Mouse (Mus musculus) MEL (cell line): ENCODE results near the gene Gsg1l. TPM values are rescaled to one million over a fixed set of nuclear protein-coding genes. Genes with fewer than 3 reads are reported as not detected.

ENCODE experiments used
- DNase-seq: peaks from one replicate; pipeline ENCODE4 v3.0.0; 2011; ENCODE audit warnings: low read depth, low spot score
- H3K27ac ChIP-seq: 2 replicates; pipeline ENCODE4 v1.5.1; 2012; ENCODE audit warnings: low read depth, mild to moderate bottlenecking, control low read depth, low read length, moderate library complexity; ENCODE audit not compliant: control insufficient read depth
- H3K27me3 ChIP-seq, 2 experiments: fragments of 150-350 bp in 1 of 2; sonication (generic) in 1 of 2; 2 replicates each; pipeline ENCODE4 v1.6.1; 2012; ENCODE audit warnings: low read length in 2 of 2, mild to moderate bottlenecking in 2 of 2, improper control_type of control experiment in 1 of 2, moderate library complexity in 1 of 2; ENCODE audit not compliant: insufficient read depth in 2 of 2, control insufficient read depth in 1 of 2
- H3K36me3 ChIP-seq, 2 experiments: 2 replicates each; pipeline ENCODE4 v1.6.1; 2012 to 2014; ENCODE audit warnings: low read length in 2 of 2, improper control_type of control experiment in 1 of 2, inconsistent platforms in 1 of 2, mild to moderate bottlenecking in 1 of 2; ENCODE audit not compliant: insufficient read depth in 2 of 2, control insufficient read depth in 1 of 2
- H3K4me1 ChIP-seq, 2 experiments: fragments of 150-350 bp in 1 of 2; sonication (generic) in 1 of 2; 2 replicates each; pipeline ENCODE4 v1.6.1; 2012; ENCODE audit warnings: low read length in 2 of 2, improper control_type of control experiment in 1 of 2, mild to moderate bottlenecking in 1 of 2; ENCODE audit not compliant: insufficient read depth in 2 of 2, control insufficient read depth in 1 of 2
- H3K4me3 ChIP-seq, 2 experiments: fragments of 150-350 bp in 1 of 2; sonication (generic) in 1 of 2; 2 replicates each; pipeline ENCODE4 v1.5.1; 2012; ENCODE audit warnings: low read depth in 2 of 2, low read length in 2 of 2, mild to moderate bottlenecking in 2 of 2, moderate library complexity in 2 of 2, control low read depth in 1 of 2, improper control_type of control experiment in 1 of 2; ENCODE audit not compliant: control insufficient read depth in 1 of 2, insufficient read depth in 1 of 2
- H3K79me2 ChIP-seq: 2 replicates; pipeline ENCODE4 v1.6.1; 2012; ENCODE audit warnings: mild to moderate bottlenecking, low read length, moderate library complexity; ENCODE audit not compliant: control insufficient read depth, poor library complexity, insufficient read depth
- H3K9ac ChIP-seq: 2 replicates; pipeline ENCODE4 v1.6.1; 2012; ENCODE audit warnings: low read depth, mild to moderate bottlenecking, control low read depth, low read length, moderate library complexity; ENCODE audit not compliant: control insufficient read depth, poor library complexity, severe bottlenecking
- H3K9me3 ChIP-seq: fragments of 150-350 bp; sonication (generic); replicated peaks from 2 replicates; pipeline ENCODE4 v1.6.1; 2012; ENCODE audit warnings: mild to moderate bottlenecking, low read length, improper control_type of control experiment, moderate library complexity; ENCODE audit not compliant: insufficient read depth
- CHD1 ChIP-seq: IDR thresholded peaks from 2 replicates; pipeline ENCODE4 v1.6.1; 2012; ENCODE audit warnings: low read depth, mild to moderate bottlenecking, inconsistent platforms, low read length, improper control_type of control experiment
- CTCF ChIP-seq, 3 experiments: IDR thresholded peaks in 2 of 3; conservative IDR thresholded peaks in 1 of 3; 2 replicates each; pipeline ENCODE4 v1.5.1; 2011 to 2012; ENCODE audit warnings: low read length in 3 of 3, low read depth in 2 of 3, mild to moderate bottlenecking in 2 of 3, improper control_type of control experiment in 1 of 3, inconsistent platforms in 1 of 3, mixed read lengths in 1 of 3, moderate library complexity in 1 of 3; ENCODE audit not compliant: control insufficient read depth in 1 of 3, insufficient read depth in 1 of 3, poor library complexity in 1 of 3, severe bottlenecking in 1 of 3
- E2F4 ChIP-seq: IDR thresholded peaks from 2 replicates; pipeline ENCODE4 v1.6.1; 2011; ENCODE audit warnings: low read depth, low read length, improper control_type of control experiment, borderline replicate concordance
- ELF1 ChIP-seq: IDR thresholded peaks from 2 replicates; pipeline ENCODE4 v1.6.1; 2014; ENCODE audit warnings: low read depth, mild to moderate bottlenecking, inconsistent platforms, low read length, improper control_type of control experiment, moderate library complexity
- GABPA ChIP-seq: IDR thresholded peaks from 2 replicates; pipeline ENCODE4 v1.6.1; 2012; ENCODE audit warnings: low read depth, mild to moderate bottlenecking, inconsistent platforms, low read length, improper control_type of control experiment, moderate library complexity
- GATA1 ChIP-seq: IDR thresholded peaks from 2 replicates; pipeline ENCODE4 v1.6.1; 2011; ENCODE audit warnings: low read depth, low read length, improper control_type of control experiment
- HCFC1 ChIP-seq: IDR thresholded peaks from 2 replicates; pipeline ENCODE4 v1.6.1; 2012; ENCODE audit warnings: low read depth, mild to moderate bottlenecking, inconsistent platforms, low read length, improper control_type of control experiment, moderate library complexity
- MAFK ChIP-seq: IDR thresholded peaks from 2 replicates; pipeline ENCODE4 v1.6.1; 2011; ENCODE audit warnings: low read depth, mild to moderate bottlenecking, low read length, improper control_type of control experiment, borderline replicate concordance
- MAX ChIP-seq: IDR thresholded peaks from 2 replicates; pipeline ENCODE4 v1.6.1; 2011; ENCODE audit warnings: low read length, improper control_type of control experiment
- MEF2A ChIP-seq: IDR thresholded peaks from 2 replicates; pipeline ENCODE4 v1.6.1; 2014; ENCODE audit warnings: low read depth, mild to moderate bottlenecking, inconsistent platforms, low read length, improper control_type of control experiment; ENCODE audit not compliant: poor library complexity, insufficient replicate concordance, severe bottlenecking; ENCODE audit errors: extremely low read depth
- MYB ChIP-seq: IDR thresholded peaks from 2 replicates; pipeline ENCODE4 v1.6.1; 2011; ENCODE audit warnings: mild to moderate bottlenecking, low read depth, low read length, improper control_type of control experiment
- POLR2A ChIP-seq, 2 experiments: IDR thresholded peaks; 2 replicates each; pipeline ENCODE4 v1.6.1; 2011 to 2012; ENCODE audit warnings: low read length in 2 of 2, mild to moderate bottlenecking in 2 of 2, control low read depth in 1 of 2, improper control_type of control experiment in 1 of 2, low read depth in 1 of 2, moderate library complexity in 1 of 2; ENCODE audit not compliant: control insufficient read depth in 1 of 2, insufficient read depth in 1 of 2, poor library complexity in 1 of 2
- RAD21 ChIP-seq: IDR thresholded peaks from 2 replicates; pipeline ENCODE4 v1.6.1; 2011; ENCODE audit warnings: mild to moderate bottlenecking, low read depth, low read length, improper control_type of control experiment
- RCOR1 ChIP-seq: IDR thresholded peaks from 2 replicates; pipeline ENCODE4 v1.6.1; 2012; ENCODE audit warnings: low read depth, mild to moderate bottlenecking, inconsistent platforms, low read length, improper control_type of control experiment
- SIN3A ChIP-seq: IDR thresholded peaks from 2 replicates; pipeline ENCODE4 v1.6.1; 2012; ENCODE audit warnings: low read length, improper control_type of control experiment, inconsistent platforms
- SMC3 ChIP-seq: IDR thresholded peaks from 2 replicates; pipeline ENCODE4 v1.6.1; 2011; ENCODE audit warnings: low read depth, low read length, improper control_type of control experiment
- TBP ChIP-seq: IDR thresholded peaks from 2 replicates; pipeline ENCODE4 v1.8.0; 2011; ENCODE audit warnings: low read depth, low read length, improper control_type of control experiment
- USF1 ChIP-seq: IDR thresholded peaks from 2 replicates; pipeline ENCODE4 v1.6.1; 2014; ENCODE audit warnings: low read depth, mild to moderate bottlenecking, inconsistent platforms, low read length, improper control_type of control experiment, moderate library complexity
- ZC3H11A ChIP-seq: IDR thresholded peaks from 2 replicates; pipeline ENCODE4 v1.6.1; 2012; ENCODE audit warnings: low read depth, mild to moderate bottlenecking, inconsistent platforms, low read length, improper control_type of control experiment
- ZMIZ1 ChIP-seq: IDR thresholded peaks from 2 replicates; pipeline ENCODE4 v1.6.1; 2012; ENCODE audit warnings: low read depth, mild to moderate bottlenecking, inconsistent platforms, low read length, improper control_type of control experiment, moderate library complexity
- polyA plus RNA-seq, 2 experiments: library from polyadenylated mRNA; stranded (reverse) in 1 of 2; unstranded in 1 of 2; fragments of >175 nt in 1 of 2; fragments of >200 nt in 1 of 2; gene quantifications; 2 replicates each; pipeline versions ENCODE4 v1.2.1 to v1.2.4; 2012; ENCODE audit warnings: low replicate concordance in 2 of 2, low read depth in 1 of 2; ENCODE audit not compliant: insufficient read length in 2 of 2, insufficient read depth in 1 of 2, missing spikeins in 1 of 2
- total RNA-seq: library from RNA; depleted of rRNA; stranded (reverse); fragments of 300-350 nt; gene quantifications from 2 replicates; pipeline ENCODE4 v1.2.3, GENCODE M21; 2012

The Gsg1l gene
- total and polyA plus RNA-seq, 3 experiments, result not detected

- Histone ChIP-seq H3K4me1 (no peaks in the 10 kb centered on the region), H3K79me2 (no peaks in the 10 kb centered on the region), H3K4me3 (no peak overlapping the region), H3K36me3 (no peaks in the 10 kb centered on the region), H3K27ac (no peak overlapping the region), H3K9me3 (no peaks in the 10 kb centered on the region), H3K9ac (no peak overlapping the region), H3K27me3 (peaks cover 0 to 5% of the 10 kb centered on the region in 2 experiments; a peak in 2 of 4 replicates)
- DNase-seq, result no peak
- TF ChIP-seq GATA1 (no peak), SIN3A (no peak), ZMIZ1 (no peak), E2F4 (no peak), RCOR1 (no peak), TBP (no peak), MYB (no peak), MAFK (no peak), HCFC1 (no peak), GABPA (no peak)
Measured at GRCm38 (mm10) chr7:126027410-126027809, 54.8 kb downstream of the Gsg1l start.

- no peak for DNase-seq
- Histone ChIP-seq H3K27ac (no peak overlapping the region), H3K4me3 (no peak overlapping the region), H3K4me1 (peaks cover 0 to under 1% of the 10 kb centered on the region in 2 experiments; a peak in 1 of 4 replicates), H3K79me2 (no peaks in the 10 kb centered on the region), H3K9me3 (no peaks in the 10 kb centered on the region), H3K9ac (no peak overlapping the region), H3K27me3 (peaks cover 0 to 5% of the 10 kb centered on the region in 2 experiments; a peak in 2 of 4 replicates), H3K36me3 (no peaks in the 10 kb centered on the region)
- TF ChIP-seq POLR2A (IDR thresholded peaks at IDR 0.05; ENCODE audit: control insufficient read depth in 1 of 2, insufficient read depth in 1 of 2, low read depth in 1 of 2, low read length in 2 of 2, poor library complexity in 1 of 2), result no peak
- TF ChIP-seq USF1, result no peak
- TF ChIP-seq ELF1, result no peak
- no peak for TF ChIP-seq MEF2A
- TF ChIP-seq CHD1, result no peak
- TF ChIP-seq RAD21, result peak; percentile 41
- peak; percentile 66 for TF ChIP-seq SMC3
- no peak for TF ChIP-seq GABPA
- TF ChIP-seq ZC3H11A, result peak; percentile 20; the same call in 1 of the 2 replicates
- TF ChIP-seq MAX, result no peak
- TF ChIP-seq CTCF (IDR thresholded peaks at IDR 0.05 in 2 of 3, conservative IDR thresholded peaks at IDR 0.05 in 1 of 3; ENCODE audit: control insufficient read depth in 1 of 3, insufficient read depth in 1 of 3, low read depth in 2 of 3, low read length in 3 of 3, poor library complexity in 1 of 3, severe bottlenecking in 1 of 3), result peak; percentile 12 to 51 (median 29); a peak in 3 of 6 replicates
Measured at GRCm38 (mm10) chr7:126026600-126026999, 55.6 kb downstream of the Gsg1l start.
